Mouse (Mus musculus) thymus, postnatal 4 days (tissue): ENCODE measurements around the gene Esrra.

ENCODE experiments used
- DNase-seq: peaks from one replicate; pipeline ENCODE4 v3.0.0; 2021

Esrra gene

GRCm38 (mm10) chr19:6919876-6920740 is 1.5 kb downstream of the Esrra start:
- peak; percentile 40 for DNase-seq

- no peak for DNase-seq
Measured at GRCm38 (mm10) chr19:6919431-6919830, 2.2 kb downstream of the Esrra start.

- no peak for DNase-seq
Measured at GRCm38 (mm10) chr19:6918321-6918720, 3.3 kb downstream of the Esrra start.

GRCm38 (mm10) chr19:6916496-6916895 is 5.1 kb downstream of the Esrra start:
- DNase-seq = no peak

- DNase-seq = no peak
Measured at GRCm38 (mm10) chr19:6915276-6915675, 6.3 kb downstream of the Esrra start.

GRCm38 (mm10) chr19:6914540-6914939 is 7.1 kb downstream of the Esrra start:
- DNase-seq = no peak

- DNase-seq = no peak
Measured at GRCm38 (mm10) chr19:6913991-6914390, 7.6 kb downstream of the Esrra start.

GRCm38 (mm10) chr19:6913036-6913435 is 8.6 kb downstream of the Esrra start:
- DNase-seq = peak; percentile 18

GRCm38 (mm10) chr19:6912205-6912970 is 9.2 kb downstream of the Esrra start:
- peak; percentile 13 for DNase-seq

GRCm38 (mm10) chr19:6911101-6912074 is 10.2 kb downstream of the Esrra start:
- peak; percentile 23 for DNase-seq

GRCm38 (mm10) chr19:6910306-6910705 is 11.3 kb downstream of the Esrra start:
- DNase-seq = peak; percentile 65

GRCm38 (mm10) chr19:6909507-6910289 is 11.9 kb downstream of the Esrra start, which contains the start of the genes Trmt112 and Prdx5:
Gene Trmt112, plus strand, starts transcription at chr19:6909698.
Gene Prdx5, minus strand, starts transcription at chr19:6910106.
- DNase-seq = peak; percentile 90

GRCm38 (mm10) chr19:6909021-6909420 is 12.6 kb downstream of the Esrra start:
- no peak for DNase-seq

- no peak for DNase-seq
Measured at GRCm38 (mm10) chr19:6907811-6908540, 13.6 kb downstream of the Esrra start.

- DNase-seq = no peak
Measured at GRCm38 (mm10) chr19:6907094-6907493, 14.5 kb downstream of the Esrra start.

- DNase-seq = no peak
Measured at GRCm38 (mm10) chr19:6906199-6906598, 15.4 kb downstream of the Esrra start.

- no peak for DNase-seq
Measured at GRCm38 (mm10) chr19:6905498-6906159, 16.0 kb downstream of the Esrra start.

GRCm38 (mm10) chr19:6904846-6905245 is 16.8 kb downstream of the Esrra start:
- no peak for DNase-seq

- no peak for DNase-seq
Measured at GRCm38 (mm10) chr19:6903031-6903430, 18.6 kb downstream of the Esrra start.

GRCm38 (mm10) chr19:6899641-6900040 is 22.0 kb downstream of the Esrra start:
- no peak for DNase-seq
